Mouse (Mus musculus) E14TG2a.4 (cell line): ENCODE data around the gene Bri3.

Source experiments
- CTCF ChIP-seq: conservative IDR thresholded peaks from 2 replicates; pipeline ENCODE4 v1.5.1; 2014; ENCODE audit warnings: low read length
- POU5F1 ChIP-seq: IDR thresholded peaks from 2 replicates; pipeline ENCODE4 v1.6.1; 2014; ENCODE audit warnings: low read length, borderline replicate concordance

- TF ChIP-seq CTCF (no peak), POU5F1 (no peak)
Measured at GRCm38 (mm10) chr5:144259228-144259627, 15.0 kb downstream of the Bri3 start.
